Mouse (Mus musculus) ES-Bruce4 (cell line): ENCODE measurements around the gene Zc3h12d.

ENCODE experiments used
- CTCF ChIP-seq: IDR thresholded peaks from one replicate; pipeline ENCODE4 v1.8.1; 2011; ENCODE audit warnings: low read depth, low read length
- POLR2A ChIP-seq: IDR thresholded peaks from one replicate; pipeline ENCODE4 v1.8.1; 2011; ENCODE audit warnings: low read length; ENCODE audit not compliant: insufficient read depth

DNA sequence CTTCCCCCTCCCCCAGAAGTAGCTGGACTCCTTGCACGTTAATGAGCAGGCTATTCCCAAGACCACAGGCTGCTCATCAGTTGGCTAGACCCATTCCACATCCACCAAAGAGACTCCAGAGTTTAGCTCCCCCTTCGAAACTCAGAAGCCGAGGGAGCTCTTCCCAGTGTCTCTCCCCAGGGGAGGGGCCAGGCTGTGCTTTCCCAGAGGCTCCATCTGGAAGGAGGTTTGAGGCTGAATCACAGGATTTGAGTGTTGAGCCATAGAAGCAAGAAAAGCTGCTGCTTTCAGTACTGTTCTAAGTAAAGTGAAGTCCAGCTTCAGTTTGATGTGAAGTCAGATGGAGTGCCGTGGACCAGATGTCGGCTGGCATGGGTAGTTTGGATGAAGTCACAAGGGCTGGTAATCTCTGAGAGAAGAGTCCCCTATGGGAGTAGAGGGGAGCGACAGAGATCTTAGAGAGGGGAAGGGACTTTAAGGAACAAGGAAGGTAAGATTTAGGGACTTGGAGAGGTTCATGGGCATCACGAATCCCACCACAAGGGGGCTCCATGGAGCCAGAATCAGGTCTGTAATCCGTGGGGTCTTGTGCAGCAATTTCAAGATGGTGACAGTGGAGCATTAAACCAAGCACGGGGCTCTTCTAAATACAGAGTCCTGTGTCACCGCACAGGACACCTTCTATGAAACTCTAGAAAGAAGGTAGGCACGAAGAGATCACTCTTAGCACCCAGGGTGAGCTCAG lies 38.5 kb downstream of the Zc3h12d start:
- peak; percentile 57 for TF ChIP-seq CTCF
- no peak for TF ChIP-seq POLR2A
